Mouse (Mus musculus): ENCODE data around the gene Gfap. TPM values are rescaled to one million over a fixed set of nuclear protein-coding genes. Genes with fewer than 3 reads are reported as not detected.
A peak's percentile ranks its signal among the peaks of the same experiment; 100 is the strongest.

Gfap gene
- 0.12 and 0.17 TPM in 2 replicates for polyA plus RNA-seq (2016; fragmentation: Nextera tagmentation; extraction: Ambion mirVana)

DNA sequence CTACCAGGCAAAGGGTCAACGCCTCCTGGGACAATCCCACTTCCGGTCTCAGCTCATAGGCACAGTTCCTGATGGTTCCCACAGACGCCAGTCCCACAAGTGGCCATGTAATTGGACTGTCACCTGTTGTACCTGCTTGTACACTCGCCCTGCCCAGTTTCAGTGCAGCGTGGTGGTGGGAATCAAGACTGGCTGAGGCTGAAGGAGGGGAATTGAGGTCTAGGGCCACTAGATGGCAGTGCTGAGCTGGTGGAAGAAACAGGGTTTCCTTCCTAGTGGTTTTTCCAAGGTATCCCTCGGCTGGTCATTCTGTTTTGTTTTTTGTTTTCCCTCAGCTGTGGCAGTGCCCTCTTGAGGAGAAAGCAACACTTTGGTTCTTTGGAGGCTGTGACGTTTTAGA lies at the start of gene Gfap:
Gene Gfap (minus strand): TSS at position 150 of the 400 bp plus-strand sequence.
- H3K4me2 ChIP-seq = 0 out of 2 replicates have a peak within 1 kb of the TSS, but pooled peaks have one; percentile 1
- peaks cover 29% of the 10 kb centered on the region for H3K27me3 ChIP-seq (replicated peaks)
- 9% methylated on average over 7 of the region's 7 CpGs for WGBS
- no peaks in the 10 kb centered on the region for H3K4me1 ChIP-seq (replicated peaks)
- H3K36me3 ChIP-seq = peaks cover 3% of the 10 kb centered on the region; the same call in 1 of the 2 replicates
- H3K4me3 ChIP-seq = no peak within 1 kb of the TSS
- no peak within 1 kb of the TSS for H3K9ac ChIP-seq
- ATAC-seq (ENCODE audit: insufficient number of reproducible peaks, low FRiP score) = no peak
- no peaks in the 10 kb centered on the region for H3K9me3 ChIP-seq (replicated peaks)
- no peak within 1 kb of the TSS for H3K27ac ChIP-seq (ENCODE audit: poor library complexity, severe bottlenecking)

DNA sequence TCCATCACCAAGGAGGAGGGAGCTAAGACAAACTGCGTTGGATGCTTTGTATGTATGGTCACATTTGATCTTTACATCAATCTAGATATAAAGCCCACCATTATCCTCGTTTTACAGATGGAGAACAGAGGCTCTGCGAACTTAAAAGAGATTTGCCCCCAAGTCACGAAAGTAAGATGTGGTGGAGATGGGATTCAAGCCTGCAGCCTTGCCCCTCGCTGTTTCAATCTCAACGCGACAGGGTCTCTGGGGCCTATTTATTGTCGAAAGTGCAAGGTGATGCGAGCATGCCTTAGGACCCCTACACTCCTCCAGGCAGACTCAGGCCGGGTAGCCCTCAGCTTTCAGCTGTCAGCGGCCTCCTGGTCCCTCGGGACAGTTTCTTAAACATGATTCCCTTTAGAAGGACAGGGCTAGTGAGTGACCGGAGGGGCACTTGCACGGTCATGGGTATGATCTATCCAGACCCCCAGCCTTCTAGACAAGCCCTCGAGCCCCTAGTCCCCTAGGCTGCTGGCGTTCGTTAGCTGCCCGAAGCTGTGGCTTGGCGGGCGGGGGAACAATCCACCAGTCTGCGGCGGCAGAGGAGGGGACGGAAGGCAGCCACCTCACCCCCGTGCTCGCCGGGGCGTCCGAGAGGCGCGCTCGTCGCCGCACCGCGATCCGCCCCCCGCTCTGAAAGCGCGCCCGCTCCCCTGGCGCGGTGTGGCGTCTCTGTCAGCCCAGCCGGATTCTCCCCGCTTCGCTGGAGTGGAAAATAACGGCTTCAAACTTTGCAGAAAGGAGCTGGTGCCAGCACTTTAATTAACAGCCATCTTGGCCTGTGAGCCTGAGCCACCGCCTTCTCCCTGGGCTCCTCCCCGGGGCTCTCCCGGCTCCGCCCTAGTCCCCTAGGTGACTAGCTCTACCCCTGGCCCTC lies 47.6 kb upstream of the Gfap start:
- WGBS = 2% methylated on average over 51 of the region's 51 CpGs
- H3K27ac ChIP-seq (ENCODE audit: poor library complexity, severe bottlenecking) = no peak overlapping the region
- H3K4me3 ChIP-seq = peak overlapping the region; percentile 63
- peak overlapping the region; percentile 89 for H3K4me2 ChIP-seq
- H3K36me3 ChIP-seq = no peaks in the 10 kb centered on the region
- H3K9ac ChIP-seq = peak overlapping the region; percentile 74
- peaks cover 36% of the 10 kb centered on the region for H3K4me1 ChIP-seq (replicated peaks)
- H3K27me3 ChIP-seq (replicated peaks) = peaks cover 99% of the 10 kb centered on the region
- ATAC-seq (ENCODE audit: insufficient number of reproducible peaks, low FRiP score) = no peak
- H3K9me3 ChIP-seq (replicated peaks) = no peaks in the 10 kb centered on the region

DNA sequence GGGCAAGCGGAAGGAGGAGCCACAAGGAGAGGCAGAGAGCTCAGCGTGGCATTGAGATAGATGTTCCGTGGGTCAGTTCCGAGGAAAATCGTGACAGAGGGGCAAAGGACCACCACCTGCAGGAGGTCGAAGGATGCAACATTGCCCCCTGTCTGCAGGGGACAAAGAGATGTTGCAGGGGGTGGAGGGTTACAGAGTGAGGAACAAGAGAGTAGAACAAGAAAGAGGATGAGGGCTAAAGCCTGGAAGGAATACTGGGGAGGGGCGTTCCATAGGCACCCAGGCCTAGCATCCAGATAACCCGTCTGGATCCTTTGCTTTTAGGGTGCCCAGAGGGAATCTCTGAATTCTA lies 46.3 kb upstream of the Gfap start:
- ATAC-seq (ENCODE audit: insufficient number of reproducible peaks, low FRiP score) = 0 out of 2 replicates have a peak, but pooled peaks have one; percentile 4
- H3K9me3 ChIP-seq (replicated peaks) = no peaks in the 10 kb centered on the region
- no peak overlapping the region for H3K27ac ChIP-seq (ENCODE audit: poor library complexity, severe bottlenecking)
- no peak overlapping the region for H3K9ac ChIP-seq
- H3K27me3 ChIP-seq (replicated peaks) = peaks cover 97% of the 10 kb centered on the region
- peaks cover 36% of the 10 kb centered on the region for H3K4me1 ChIP-seq (replicated peaks)
- H3K4me3 ChIP-seq = peak overlapping the region; percentile 43
- no peaks in the 10 kb centered on the region for H3K36me3 ChIP-seq
- 7% methylated on average over 8 of the region's 8 CpGs for WGBS
- peak overlapping the region; percentile 73 for H3K4me2 ChIP-seq

DNA sequence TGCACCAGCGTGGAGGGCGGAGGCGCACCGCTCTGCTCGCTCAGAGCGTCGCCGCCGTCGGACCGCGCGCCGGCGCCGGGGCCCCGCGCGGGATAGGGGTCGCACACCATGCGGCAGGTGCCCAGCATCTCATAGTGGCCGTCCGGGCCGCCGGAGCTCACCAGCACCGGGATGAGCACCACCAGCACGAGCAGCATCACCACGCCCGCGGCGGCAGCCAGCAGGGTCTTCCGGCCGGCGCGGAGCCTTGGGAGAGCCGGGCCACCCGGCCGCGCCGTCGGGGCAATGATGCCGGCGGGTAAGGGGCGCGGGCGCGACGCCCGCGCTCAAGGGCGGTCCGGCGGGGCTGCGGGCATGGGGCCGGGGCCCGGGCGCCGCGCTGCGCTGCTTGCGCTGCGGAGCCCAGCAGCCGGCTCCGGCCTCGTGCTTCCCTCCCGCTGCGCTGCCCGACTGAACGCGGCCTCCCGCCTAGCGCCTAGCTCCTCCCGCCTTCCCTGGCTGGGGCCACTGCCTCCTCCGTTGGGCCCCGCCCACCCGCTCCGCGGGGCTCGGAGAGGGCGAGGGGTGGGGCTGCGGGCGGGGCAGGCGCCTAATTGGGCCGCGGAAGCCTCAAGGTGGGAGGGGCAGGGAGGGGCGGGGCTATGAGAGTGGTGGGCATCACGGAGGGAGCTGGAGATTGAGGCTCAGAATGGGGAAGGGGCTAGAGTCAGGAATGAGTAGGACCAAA lies 45.7 kb upstream of the Gfap start, which contains the start of gene C1ql1:
Gene C1ql1 (minus strand): TSS at position 424 of the 727 bp plus-strand sequence.
- no peaks in the 10 kb centered on the region for H3K36me3 ChIP-seq
- H3K4me2 ChIP-seq = peak within 1 kb of the TSS; percentile 73
- no peak within 1 kb of the TSS for H3K27ac ChIP-seq (ENCODE audit: poor library complexity, severe bottlenecking)
- peak within 1 kb of the TSS; percentile 43 for H3K4me3 ChIP-seq
- H3K9me3 ChIP-seq (replicated peaks) = no peaks in the 10 kb centered on the region
- peaks cover 36% of the 10 kb centered on the region for H3K4me1 ChIP-seq (replicated peaks)
- WGBS = 1% methylated on average over 87 of the region's 87 CpGs
- peak; percentile 92 for ATAC-seq (ENCODE audit: insufficient number of reproducible peaks, low FRiP score)
- peak within 1 kb of the TSS; percentile 52 for H3K9ac ChIP-seq
- H3K27me3 ChIP-seq (replicated peaks) = peaks cover 91% of the 10 kb centered on the region

DNA sequence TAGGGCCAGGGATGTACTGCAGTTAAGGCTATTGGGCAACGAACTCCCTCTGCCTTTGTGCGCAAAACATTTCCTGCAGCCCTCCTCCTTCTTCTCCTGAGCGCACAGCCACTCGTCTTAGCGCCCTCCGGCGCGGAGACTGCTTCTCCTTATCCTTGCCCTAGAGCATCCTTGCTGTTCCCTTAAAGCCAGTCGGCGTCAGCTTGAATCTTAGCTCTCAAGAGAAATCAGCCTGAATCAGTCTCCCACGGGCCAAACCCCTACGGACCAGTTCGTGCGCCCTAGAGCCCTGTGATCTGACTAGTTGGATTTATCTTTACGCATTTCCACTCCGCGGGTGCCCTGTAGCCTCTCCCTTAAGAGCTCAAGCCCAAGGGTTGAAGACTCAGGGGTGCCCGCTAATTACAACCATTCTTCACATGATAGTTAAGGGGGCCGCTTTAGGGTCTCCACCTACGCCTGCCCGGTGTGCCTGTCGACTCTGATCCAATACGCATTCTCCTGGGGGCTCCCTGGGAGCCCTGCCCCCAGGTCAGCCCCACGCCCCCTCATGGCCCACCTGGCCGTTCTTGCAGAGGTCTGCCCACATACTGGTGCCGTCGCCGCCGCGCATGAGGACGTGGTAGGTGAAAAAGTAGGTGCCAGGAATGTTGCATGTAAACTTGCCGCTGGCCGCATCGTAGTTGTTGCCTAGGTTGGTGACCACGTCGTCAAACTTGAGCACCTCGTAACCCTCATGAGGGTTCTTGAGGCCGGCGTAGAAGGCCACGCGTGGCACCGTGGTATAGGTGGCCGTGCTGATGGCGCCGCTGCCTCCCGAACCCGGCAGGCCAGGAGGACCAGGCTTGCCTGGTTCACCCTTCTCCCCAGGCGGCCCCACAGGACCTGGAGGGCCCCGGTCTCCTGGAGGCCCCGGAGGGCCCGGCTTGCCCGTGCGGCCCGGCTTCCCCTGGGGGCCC lies 44.9 kb upstream of the Gfap start:
- Histone ChIP-seq H3K9me3 (replicated peaks) (no peaks in the 10 kb centered on the region), H3K36me3 (no peaks in the 10 kb centered on the region), H3K4me3 (peak overlapping the region; percentile 43), H3K9ac (peak overlapping the region; percentile 52), H3K4me2 (peak overlapping the region; percentile 73), H3K4me1 (replicated peaks) (peaks cover 39% of the 10 kb centered on the region), H3K27me3 (replicated peaks) (peaks cover 83% of the 10 kb centered on the region), H3K27ac (ENCODE audit: poor library complexity, severe bottlenecking) (no peak overlapping the region)
- no peak for ATAC-seq (ENCODE audit: insufficient number of reproducible peaks, low FRiP score)
- 3% methylated on average over 54 of the region's 54 CpGs for WGBS

DNA sequence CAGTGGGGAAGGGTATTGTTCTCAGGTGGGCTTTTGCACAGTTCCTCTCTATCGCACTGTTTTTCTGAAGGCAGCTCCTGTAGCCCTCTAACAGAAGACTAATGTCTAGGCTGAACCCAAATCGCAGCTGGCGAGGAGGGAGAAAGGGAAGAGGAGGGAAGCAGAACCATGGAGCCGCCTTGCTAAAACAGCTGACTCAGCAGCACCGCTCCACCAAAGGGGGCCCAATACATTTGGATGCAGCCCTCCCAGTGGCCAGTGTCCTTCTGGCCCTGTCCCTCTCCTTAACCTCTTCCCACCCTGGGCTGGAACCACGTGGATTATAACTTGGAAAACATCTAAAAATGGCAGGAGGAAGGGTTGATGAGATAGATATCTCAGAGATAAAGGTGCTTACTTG lies 40.5 kb upstream of the Gfap start:
- Histone ChIP-seq H3K36me3 (no peaks in the 10 kb centered on the region), H3K4me2 (no peak overlapping the region), H3K27me3 (replicated peaks) (peaks cover 69% of the 10 kb centered on the region), H3K9me3 (replicated peaks) (no peaks in the 10 kb centered on the region), H3K9ac (no peak overlapping the region), H3K4me1 (replicated peaks) (peaks cover 34% of the 10 kb centered on the region), H3K4me3 (no peak overlapping the region), H3K27ac (ENCODE audit: poor library complexity, severe bottlenecking) (no peak overlapping the region)
- 60% methylated on average over 6 of the region's 6 CpGs for WGBS
- ATAC-seq (ENCODE audit: insufficient number of reproducible peaks, low FRiP score) = no peak

DNA sequence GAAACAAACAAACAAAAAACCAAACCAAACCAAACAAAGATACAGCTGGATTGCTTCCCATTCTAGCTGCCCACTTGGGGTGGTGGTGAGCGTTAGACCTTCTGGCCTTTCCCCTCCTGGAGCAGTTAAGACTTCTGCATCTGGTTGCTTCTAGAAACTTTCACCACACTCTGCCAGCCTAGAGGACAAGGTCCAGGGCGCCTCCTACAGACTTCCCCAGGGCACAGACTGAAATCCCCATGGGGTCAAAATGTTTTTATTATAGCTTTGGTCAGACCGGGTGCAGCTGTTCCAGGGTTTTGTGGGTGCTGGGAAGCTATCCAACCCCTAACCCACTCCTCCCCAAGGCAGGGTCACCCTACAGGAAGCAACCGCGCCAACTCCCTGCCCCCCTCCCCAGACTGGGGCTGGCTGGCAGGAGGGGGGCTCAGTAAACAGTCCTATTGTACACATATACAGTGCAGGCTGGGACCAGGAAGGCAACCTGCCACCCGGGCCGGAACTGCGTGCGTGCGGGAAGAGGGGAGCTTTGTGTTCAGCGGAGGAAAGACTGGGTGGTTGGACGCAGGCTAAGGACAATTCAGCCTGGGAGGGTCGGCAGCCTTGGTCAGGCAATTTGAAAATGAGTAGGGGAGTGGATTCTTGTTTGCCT lies 38.4 kb upstream of the Gfap start:
- Histone ChIP-seq H3K4me3 (no peak overlapping the region), H3K9me3 (replicated peaks) (no peaks in the 10 kb centered on the region), H3K27ac (ENCODE audit: poor library complexity, severe bottlenecking) (no peak overlapping the region), H3K27me3 (replicated peaks) (peaks cover 55% of the 10 kb centered on the region), H3K9ac (0 out of 2 replicates have a peak overlapping the region, but pooled peaks have one; percentile 27), H3K4me2 (no peak overlapping the region), H3K4me1 (replicated peaks) (peaks cover 18% of the 10 kb centered on the region), H3K36me3 (no peaks in the 10 kb centered on the region)
- 33% methylated on average over 13 of the region's 13 CpGs for WGBS
- ATAC-seq (ENCODE audit: insufficient number of reproducible peaks, low FRiP score) = no peak

DNA sequence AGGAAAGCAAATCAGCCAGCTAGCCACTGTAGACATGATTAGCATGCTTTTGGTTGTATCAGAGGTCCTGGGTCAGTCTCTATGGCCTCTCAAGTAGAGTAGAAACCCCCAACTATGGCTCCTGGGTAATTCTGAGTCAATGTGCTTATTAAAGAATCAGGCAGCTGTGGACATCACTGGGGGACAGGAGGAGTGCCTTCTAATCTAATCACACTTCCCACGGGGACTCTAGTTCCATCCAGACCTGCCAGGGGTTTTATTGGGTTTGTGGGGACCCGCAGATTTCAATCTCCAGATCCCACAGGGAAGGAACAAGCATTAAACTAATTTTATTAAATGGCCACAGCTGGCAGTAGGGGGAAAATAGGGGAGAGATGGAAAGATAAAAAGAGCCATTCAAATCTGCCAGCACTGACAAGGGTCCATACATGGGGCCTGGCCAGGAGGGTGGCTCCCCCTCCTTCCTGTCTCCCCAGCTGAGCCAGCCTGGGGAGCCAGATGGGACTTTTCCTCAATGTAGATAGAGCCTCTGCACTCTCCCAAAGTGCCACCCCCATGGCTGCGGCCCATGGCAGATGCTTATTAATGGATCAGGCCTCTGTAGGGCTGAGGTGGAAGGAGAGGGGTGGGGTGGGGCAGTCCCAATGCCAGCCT lies 36.9 kb upstream of the Gfap start:
- WGBS = 57% methylated on average over 3 of the region's 3 CpGs
- no peak for ATAC-seq (ENCODE audit: insufficient number of reproducible peaks, low FRiP score)
- Histone ChIP-seq H3K9ac (no peak overlapping the region), H3K4me2 (no peak overlapping the region), H3K9me3 (replicated peaks) (no peaks in the 10 kb centered on the region), H3K4me3 (no peak overlapping the region), H3K4me1 (replicated peaks) (peaks cover 18% of the 10 kb centered on the region), H3K27me3 (replicated peaks) (peaks cover 40% of the 10 kb centered on the region), H3K27ac (ENCODE audit: poor library complexity, severe bottlenecking) (no peak overlapping the region), H3K36me3 (no peaks in the 10 kb centered on the region)

DNA sequence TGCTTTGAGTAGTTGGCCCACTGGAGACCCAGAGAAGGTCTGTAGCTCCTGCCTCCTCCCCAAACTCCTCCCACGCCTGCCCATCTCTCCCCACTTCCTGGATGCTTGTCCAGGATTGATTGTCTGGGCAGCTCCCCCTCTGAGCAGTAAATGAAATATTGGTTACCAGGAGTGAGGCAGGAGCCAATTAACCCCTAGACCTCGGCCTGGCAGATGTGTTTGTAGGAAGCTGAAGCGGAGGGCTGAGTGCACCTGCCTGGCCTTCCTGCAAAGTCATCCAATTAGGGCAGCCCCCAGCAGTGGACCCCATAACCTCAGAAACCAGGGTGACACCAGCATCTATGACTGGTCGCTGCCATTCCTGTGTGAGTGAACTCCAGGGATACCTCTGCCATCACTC lies 35.6 kb upstream of the Gfap start:
- no peaks in the 10 kb centered on the region for H3K9me3 ChIP-seq (replicated peaks)
- H3K36me3 ChIP-seq = no peaks in the 10 kb centered on the region
- 51% methylated on average over 4 of the region's 4 CpGs for WGBS
- H3K9ac ChIP-seq = no peak overlapping the region
- H3K4me3 ChIP-seq = no peak overlapping the region
- H3K27me3 ChIP-seq (replicated peaks) = peaks cover 40% of the 10 kb centered on the region
- H3K4me1 ChIP-seq (replicated peaks) = peaks cover 18% of the 10 kb centered on the region
- no peak overlapping the region for H3K4me2 ChIP-seq
- H3K27ac ChIP-seq (ENCODE audit: poor library complexity, severe bottlenecking) = no peak overlapping the region
- no peak for ATAC-seq (ENCODE audit: insufficient number of reproducible peaks, low FRiP score)

DNA sequence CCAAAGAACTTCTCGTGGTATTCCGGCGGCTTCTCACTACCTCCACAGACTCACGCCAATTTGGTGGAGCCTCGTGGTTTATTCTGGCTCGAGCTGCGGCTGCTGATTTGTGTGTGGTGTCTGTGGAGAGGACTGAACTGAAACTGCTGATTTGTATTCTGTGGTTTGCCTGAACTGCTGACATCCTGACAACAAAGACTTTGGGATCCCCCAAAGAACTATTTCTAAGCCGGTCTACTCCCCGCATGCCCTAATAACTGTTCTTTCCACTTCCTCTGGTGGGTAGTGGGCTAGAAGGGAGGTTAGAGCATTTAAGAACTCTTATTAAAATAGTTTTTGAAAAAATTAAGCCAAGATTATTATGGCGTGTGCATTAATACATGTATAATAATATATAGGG lies 30.0 kb upstream of the Gfap start:
- Histone ChIP-seq H3K36me3 (no peaks in the 10 kb centered on the region), H3K27ac (ENCODE audit: poor library complexity, severe bottlenecking) (no peak overlapping the region), H3K27me3 (replicated peaks) (peaks cover 11% of the 10 kb centered on the region), H3K4me1 (replicated peaks) (no peaks in the 10 kb centered on the region), H3K4me2 (no peak overlapping the region), H3K9me3 (replicated peaks) (no peaks in the 10 kb centered on the region), H3K9ac (no peak overlapping the region), H3K4me3 (no peak overlapping the region)
- ATAC-seq (ENCODE audit: insufficient number of reproducible peaks, low FRiP score) = no peak
- 86% methylated on average over 10 of the region's 10 CpGs for WGBS

Data from heart, embryonic 12.5 days (tissue).